Mouse (Mus musculus): ENCODE results near the gene Ugt1a5.
"Not testable (repeated sequence)": the region's sequence is repeated elsewhere in the genome, so short reads cannot be mapped to it uniquely, and the experiment has no call there.

Gene Ugt1a5

GRCm38 (mm10) chr1:88165711-88166110 lies at the start of gene Ugt1a5:
TSS of gene Ugt1a5 (plus strand) at chr1:88166012.
- DNase-seq, result no peak

DNA sequence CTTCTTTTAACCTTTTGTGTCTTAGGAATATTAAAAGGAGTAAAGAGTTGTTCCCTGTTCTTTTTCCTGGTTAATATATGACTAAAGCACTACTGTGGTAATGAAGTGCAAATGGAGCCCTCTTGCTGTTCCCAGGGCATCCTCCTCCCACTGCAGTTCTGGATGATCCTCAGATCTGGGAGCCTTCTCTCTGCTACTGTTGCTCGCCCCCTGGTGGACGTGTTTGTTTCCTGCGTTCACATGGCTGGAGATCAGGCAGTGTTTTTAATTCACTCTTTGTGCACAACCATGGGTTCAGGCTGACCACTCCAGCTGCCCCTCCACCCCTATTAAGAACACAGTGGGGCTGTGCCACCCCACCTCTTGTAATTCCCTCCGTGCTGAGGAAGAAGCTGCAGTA lies 45.3 kb upstream of the Ugt1a5 start:
- DNase-seq, result not testable (repeated sequence)

DNA sequence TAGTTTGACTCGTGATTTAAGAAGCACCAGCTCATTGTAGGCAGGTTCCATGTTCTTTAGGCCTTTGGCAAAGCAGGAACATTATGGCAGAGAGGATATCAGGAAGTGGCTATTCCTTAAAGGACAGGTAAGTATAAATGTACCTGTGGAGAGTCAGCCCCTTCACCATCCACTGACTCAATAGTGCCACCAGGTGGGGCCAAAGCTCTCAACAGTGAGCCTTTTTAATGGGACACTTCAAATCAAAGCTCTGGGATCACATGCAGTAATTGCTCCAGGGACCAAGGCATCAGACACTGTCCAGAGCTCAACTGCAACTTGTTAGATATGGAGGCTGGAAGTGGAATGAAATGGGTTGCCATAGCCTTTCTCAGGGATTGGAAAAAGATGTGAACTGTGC lies 44.3 kb upstream of the Ugt1a5 start:
- DNase-seq, result peak; percentile 48 to 59

DNA sequence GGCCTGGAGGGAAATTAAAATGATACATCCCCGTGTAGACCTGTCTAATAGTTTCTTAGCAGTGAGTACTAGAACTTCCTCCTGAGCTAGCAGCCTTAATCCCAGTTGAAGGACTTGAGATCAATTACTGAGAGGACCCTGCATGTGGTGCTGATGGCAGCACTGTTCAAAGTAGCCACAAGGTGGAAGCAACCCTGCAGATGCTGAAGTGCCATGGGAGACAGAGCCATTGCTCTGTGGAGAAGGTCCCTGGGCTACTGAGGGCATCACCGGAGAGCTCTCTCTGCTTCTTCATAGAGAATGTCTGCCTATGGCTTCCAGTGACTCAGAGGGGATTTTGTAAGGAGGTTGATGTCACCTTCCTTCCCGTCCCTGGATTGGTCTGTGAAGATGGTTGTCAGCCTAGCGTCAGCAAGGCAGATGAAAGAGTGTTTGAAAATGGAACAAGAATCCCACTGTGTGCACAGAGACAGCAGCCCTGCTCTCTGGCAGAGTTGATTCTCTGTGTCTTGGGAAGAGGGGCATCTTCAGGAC lies 39.9 kb upstream of the Ugt1a5 start:
- not testable (repeated sequence) for DNase-seq

DNA sequence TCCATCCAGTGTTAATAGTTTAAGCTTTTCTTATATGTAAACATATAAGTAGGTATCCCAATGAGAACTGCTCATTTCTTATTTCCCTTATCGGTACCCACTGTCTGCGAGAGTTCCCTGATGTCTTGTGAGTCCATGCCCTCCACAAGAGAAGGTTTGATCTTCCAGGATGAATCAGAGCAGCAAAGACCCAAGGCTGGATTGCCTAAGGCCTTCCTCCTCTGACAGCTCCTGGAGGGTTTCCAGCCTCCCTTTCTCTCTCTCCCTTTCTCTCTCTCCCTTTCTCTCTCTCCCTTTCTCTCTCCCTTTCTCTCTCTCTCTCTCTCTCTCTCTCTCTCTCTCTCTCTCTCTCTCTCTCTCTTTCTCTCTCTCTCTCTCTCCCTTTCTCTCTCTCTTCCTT lies 36.7 kb upstream of the Ugt1a5 start:
- not testable (repeated sequence) for DNase-seq

DNA sequence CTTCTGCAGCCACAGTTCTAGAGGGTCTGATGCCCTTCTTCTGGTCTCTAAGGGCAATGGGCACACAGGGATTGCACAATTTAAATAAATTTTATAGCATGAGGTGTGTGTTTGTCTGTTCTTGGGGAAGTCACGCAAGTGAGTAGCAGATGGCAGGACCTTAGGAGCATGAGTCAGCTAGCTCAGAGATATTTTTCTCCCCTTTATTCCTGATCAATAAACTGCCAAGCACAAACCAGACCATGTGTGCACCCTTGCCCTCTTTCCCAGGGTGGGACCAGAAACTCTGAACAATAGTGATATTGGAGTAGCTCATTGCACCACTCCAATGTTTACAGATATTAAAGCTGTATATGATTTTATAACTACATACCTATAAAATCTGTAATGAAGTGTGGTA lies 35.6 kb upstream of the Ugt1a5 start:
- not testable (repeated sequence) for DNase-seq

GRCm38 (mm10) chr1:88133908-88134456 lies 31.8 kb upstream of the Ugt1a5 start:
- DNase-seq, result no peak

DNA sequence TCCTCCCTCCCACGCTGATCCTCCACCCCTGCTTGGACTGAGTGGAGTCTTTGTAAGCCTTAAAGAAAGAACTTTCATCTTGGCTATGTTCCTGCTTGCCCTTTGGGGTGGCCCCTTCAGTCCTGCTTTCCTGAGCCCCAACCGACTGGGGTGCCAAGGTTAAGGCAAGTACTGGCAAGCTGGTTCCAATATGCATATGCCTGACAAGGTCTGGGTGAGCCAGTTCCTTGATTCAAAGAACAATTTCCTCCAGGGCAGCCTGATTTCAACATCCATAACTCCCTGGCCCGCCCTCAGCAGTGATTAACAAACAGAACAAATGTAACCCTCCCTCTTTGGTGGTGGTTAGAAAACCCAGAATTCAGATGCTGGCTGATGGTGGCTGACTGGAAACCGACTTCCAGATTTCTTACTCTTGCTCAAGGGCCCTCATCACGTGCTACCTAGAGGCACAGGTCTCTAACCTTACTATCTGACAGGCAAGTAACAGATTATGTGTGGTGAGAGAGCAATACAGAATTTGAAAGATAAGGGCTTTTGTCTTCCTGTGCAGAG lies 31.3 kb upstream of the Ugt1a5 start, which contains the start of gene Ugt1a6a:
Gene Ugt1a6a (plus strand): TSS at position 353 of the 555 bp plus-strand sequence.
- peak; percentile 73 to 84 for DNase-seq

DNA sequence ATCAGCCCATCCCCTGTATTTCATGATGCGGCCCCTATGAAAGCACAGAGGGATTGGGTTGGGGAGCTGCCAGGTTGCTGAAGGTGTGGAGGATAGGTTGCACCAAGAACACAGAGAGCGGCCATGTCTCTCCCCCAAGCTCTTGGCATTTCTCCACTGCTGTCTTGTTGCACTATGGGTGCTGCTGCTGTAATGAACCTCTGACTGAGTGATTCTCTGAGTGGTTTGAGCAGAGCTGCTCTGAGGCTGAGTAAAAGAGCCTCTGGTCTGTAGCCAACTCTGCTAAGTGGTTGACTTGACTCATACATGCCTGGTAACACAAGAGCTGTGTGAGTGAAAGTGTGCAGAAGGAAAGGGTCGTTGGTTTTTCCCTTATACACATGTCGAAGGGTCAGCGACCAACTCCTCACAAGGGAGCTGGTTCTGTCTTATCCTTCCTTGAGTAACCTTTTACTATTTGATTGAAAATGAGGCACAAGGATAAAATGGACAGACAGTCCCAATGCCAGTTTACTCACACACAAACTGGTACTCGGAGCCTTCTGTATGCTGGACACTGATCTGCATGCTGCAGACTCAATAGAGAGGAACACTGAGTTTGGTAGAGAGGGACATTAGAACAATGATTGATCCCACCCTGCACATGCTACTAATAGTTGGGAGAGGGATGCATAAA lies 30.4 kb upstream of the Ugt1a5 start:
- peak in 1 of 2 experiments; percentile 56 for DNase-seq

DNA sequence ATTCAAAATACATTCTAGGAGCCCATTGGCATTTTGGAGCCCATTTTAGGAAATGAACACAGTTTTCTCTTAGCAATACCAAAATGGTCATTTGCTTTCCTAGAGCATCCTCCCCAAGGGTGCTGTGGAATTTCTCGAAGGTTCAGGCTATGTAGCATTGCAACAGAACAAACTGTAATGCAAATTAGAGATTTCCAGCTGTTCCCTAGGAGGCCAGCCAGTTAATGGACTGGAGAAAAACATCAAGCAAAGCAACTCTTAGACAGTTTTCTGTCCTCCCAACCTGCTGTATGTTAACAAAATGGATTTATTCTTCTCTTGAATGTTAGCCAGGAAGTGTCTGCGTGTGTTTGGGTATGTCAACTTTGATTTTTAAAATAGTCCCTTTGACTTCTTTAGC lies 29.2 kb upstream of the Ugt1a5 start:
- no peak for DNase-seq

- no peak for DNase-seq
Measured at GRCm38 (mm10) chr1:88137264-88137663, 28.5 kb upstream of the Ugt1a5 start.

GRCm38 (mm10) chr1:88138145-88138544 lies 27.7 kb upstream of the Ugt1a5 start:
- DNase-seq, result no peak

GRCm38 (mm10) chr1:88140492-88140891 lies 25.3 kb upstream of the Ugt1a5 start:
- peak; percentile 27 to 67 for DNase-seq

DNA sequence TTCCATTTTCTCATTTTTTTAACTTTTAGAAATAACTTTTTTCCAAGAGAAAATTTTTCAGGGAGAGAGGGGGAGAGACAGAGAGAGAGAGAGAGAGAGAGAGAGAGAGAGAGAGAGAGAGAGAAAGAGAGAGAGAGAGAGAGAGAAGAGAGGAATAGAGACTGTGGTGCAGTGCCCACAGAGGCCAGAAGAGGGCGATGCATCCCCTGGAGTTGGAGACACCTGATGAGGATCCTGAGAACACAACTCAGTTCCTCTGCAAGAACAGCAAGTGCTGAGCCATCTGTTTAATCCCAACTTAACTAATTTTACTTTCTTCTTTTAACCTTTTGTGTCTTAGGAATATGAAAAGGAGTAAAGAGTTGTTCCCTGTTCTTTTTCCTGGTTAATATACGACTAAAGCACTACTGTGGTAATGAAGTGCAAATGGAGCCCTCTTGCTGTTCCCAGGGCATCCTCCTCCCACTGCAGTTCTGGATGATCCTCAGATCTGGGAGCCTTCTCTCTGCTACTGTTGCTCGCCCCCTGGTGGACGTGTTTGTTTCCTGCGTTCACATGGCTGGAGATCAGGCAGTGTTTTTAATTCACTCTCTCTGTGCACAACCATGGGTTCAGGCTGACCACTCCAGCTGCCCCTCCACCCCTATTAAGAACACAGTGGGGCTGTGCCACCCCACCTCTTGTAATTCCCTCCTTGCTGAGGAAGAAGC lies 21.7 kb upstream of the Ugt1a5 start:
- peak; percentile 45 to 56 for DNase-seq

DNA sequence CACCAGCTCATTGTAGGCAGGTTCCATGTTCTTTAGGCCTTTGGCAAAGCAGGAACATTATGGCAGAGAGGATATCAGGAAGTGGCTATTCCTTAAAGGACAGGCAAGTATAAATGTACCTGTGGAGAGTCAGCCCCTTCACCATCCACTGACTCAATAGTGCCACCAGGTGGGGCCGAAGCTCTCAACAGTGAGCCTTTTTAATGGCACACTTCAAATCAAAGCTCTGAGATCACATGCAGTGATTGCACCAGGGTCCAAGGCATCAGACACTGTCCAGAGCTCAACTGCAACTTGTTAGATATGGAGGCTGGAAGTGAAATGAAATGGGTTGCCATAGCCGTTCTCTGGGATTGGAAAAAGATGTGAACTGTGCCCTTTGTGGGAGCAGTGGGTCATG lies 20.5 kb upstream of the Ugt1a5 start:
- DNase-seq, result peak in 1 of 2 experiments; percentile 56

GRCm38 (mm10) chr1:88150133-88150532 lies 15.7 kb upstream of the Ugt1a5 start:
- DNase-seq, result not testable (repeated sequence)

GRCm38 (mm10) chr1:88158430-88158829 lies 7.4 kb upstream of the Ugt1a5 start:
- no peak for DNase-seq

- not testable (repeated sequence) for DNase-seq
Measured at GRCm38 (mm10) chr1:88172190-88172589, 6.4 kb downstream of the Ugt1a5 start.

DNA sequence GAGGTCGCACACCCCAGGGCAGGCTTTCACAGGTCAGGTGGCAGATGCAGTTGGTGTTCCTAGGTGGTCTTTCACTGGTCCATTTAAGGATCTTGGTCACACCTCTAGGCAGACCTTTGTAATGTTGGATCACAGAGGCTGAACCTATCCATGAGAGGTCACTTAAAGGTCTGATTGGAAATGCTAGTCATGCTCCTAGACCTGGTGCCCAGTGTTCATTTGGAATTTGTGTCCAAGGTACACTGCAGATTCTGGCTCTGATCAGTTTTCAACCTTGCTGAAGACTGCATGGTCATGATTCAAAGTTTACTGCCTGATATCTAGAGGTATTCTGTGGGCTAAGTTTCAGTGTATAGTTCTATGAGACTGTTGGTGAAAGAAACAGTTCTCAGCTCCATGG lies 13.8 kb downstream of the Ugt1a5 start:
- DNase-seq, result no peak

DNA sequence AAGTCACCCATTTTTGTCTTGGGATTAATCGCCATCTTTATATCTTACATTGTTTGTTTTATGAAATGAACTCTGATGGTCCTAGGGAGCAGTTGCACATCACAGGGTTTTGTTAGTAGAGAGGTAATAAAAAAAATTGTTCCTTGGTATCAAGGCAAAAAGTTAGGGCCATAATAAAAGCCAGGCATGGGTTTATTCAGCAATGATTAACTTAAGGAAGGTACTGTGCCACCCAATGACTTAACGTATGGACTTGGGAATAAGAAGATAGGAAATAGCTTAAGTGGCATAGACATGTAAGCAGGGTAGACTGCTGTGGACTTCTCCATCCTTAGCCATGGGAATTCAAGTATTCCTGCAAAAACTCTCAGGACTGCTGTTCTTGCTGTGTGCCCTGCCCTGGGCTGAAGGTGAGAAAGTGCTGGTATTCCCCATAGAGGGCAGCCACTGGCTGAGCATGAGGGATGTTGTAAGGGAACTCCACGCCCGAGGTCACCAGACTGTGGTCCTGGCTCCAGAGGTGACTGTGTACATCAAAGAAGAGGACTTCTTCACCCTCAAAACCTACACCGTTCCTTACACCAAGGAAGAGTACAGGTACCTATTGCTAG lies 20.6 kb downstream of the Ugt1a5 start:
- no peak for DNase-seq

- DNase-seq, result no peak
Measured at GRCm38 (mm10) chr1:88192136-88192535, 26.3 kb downstream of the Ugt1a5 start.

DNA sequence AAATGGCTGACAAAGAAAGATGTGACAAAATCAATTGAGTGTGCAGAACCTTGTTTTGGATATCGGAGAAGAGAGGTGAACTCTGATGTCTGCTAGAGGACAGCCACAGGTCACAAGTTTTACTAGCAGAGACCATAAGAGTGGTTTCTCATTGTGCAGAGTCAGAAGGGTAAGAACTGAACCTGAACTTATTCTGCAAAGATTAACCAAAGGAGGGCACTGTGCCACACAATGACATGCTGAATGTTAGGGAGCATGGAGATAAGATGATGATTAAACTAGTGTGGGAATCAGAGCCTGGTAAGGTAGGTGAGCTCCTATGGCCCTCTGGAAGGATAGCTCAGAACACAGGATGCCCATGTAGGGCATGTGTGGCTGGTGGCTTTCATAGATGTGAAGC lies 29.9 kb downstream of the Ugt1a5 start:
- DNase-seq, result no peak

- DNase-seq, result no peak
Measured at GRCm38 (mm10) chr1:88197443-88197842, 31.6 kb downstream of the Ugt1a5 start.
